Mouse (Mus musculus) heart, adult 2 months (tissue): ENCODE data around the gene Sox10.

Experiments used
- CTCF ChIP-seq: fragments of 200-600 bp; IDR thresholded peaks from 2 replicates; pipeline ENCODE4 v1.8.1; 2022; ENCODE audit warnings: antibody characterized with exemption, mild to moderate bottlenecking, moderate library complexity
- EP300 ChIP-seq: fragments of 200-500 bp; IDR thresholded peaks from 2 replicates; pipeline ENCODE4 v1.6.1; 2011; ENCODE audit warnings: low read depth, low read length, control low read depth; ENCODE audit not compliant: insufficient read depth
- POLR2A ChIP-seq: fragments of 200-500 bp; IDR thresholded peaks from 2 replicates; pipeline ENCODE4 v1.6.1; 2011; ENCODE audit warnings: mild to moderate bottlenecking, low read depth, low read length, control low read depth; ENCODE audit not compliant: insufficient read depth

DNA sequence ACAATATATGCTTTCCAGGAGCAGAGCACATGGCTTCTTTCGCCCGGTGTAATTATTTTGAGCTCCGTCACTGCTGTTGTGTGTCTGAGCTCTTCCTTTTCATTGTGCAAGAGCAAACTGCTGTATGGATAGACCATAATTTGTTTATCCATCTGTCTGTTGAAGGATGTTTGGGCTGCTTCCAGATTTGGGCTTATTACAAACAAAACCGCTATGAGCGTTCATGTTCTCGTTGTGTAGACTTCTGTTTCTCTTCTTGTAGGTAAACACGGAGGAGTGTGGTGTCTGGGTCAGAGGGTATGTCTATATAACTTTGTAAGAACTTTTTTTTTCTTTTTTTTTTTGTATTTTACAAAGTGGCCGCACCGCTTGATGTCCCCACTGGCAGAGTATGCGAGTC is 20.2 kb upstream of the Sox10 start:
- no peak for TF ChIP-seq POLR2A
- TF ChIP-seq EP300: no peak
- TF ChIP-seq CTCF: no peak
